In genomic region chr3:32578772-32579171, GRCm38 (mm10) we compare ENCODE assay signal across 15 mouse cellular contexts.
"Had no signal": no experiment of that assay in that cellular context is flagged by ENCODE, and none has a peak within 500 bp of the region (broad histone marks: within the 10 kb centered on the region; RNA-seq: fewer than 3 reads in every experiment).

No protein-coding gene starts in this region.

- H3K9me3 ChIP-seq: kidney, embryonic 15.5 days; limb, embryonic 10.5 days; liver, embryonic 12.5 days; lung, embryonic 15.5 days; megakaryocyte, embryonic 14.5 days; midbrain, embryonic 15.5 days; neural tube, embryonic 12.5 days; stomach, embryonic 15.5 days had no signal

- H3K4me2 ChIP-seq: kidney, embryonic 15.5 days; liver, embryonic 12.5 days; lung, embryonic 15.5 days; midbrain, embryonic 11.5 days; midbrain, embryonic 15.5 days; neural tube, embryonic 12.5 days; stomach, embryonic 15.5 days had no signal

- H3K4me3 ChIP-seq: kidney, embryonic 15.5 days; left cerebral cortex, adult 2 months; limb, embryonic 10.5 days; liver, embryonic 12.5 days; lung, embryonic 15.5 days; megakaryocyte, embryonic 14.5 days; midbrain, embryonic 15.5 days; neural tube, embryonic 12.5 days; stomach, embryonic 15.5 days had no signal

- H3K4me1 ChIP-seq: kidney, embryonic 15.5 days; limb, embryonic 10.5 days; liver, embryonic 12.5 days; lung, embryonic 15.5 days; midbrain, embryonic 15.5 days; neural tube, embryonic 12.5 days; stomach, embryonic 15.5 days had no signal

- H3K27me3 ChIP-seq: kidney, embryonic 15.5 days; liver, embryonic 12.5 days; lung, embryonic 15.5 days; megakaryocyte, embryonic 14.5 days; midbrain, embryonic 15.5 days; neural tube, embryonic 12.5 days; stomach, embryonic 15.5 days had no signal

- H3K9ac ChIP-seq: kidney, embryonic 15.5 days; liver, embryonic 12.5 days; lung, embryonic 15.5 days; midbrain, embryonic 15.5 days; neural tube, embryonic 12.5 days; stomach, embryonic 15.5 days had no signal

- ATAC-seq: liver, embryonic 12.5 days; midbrain, embryonic 15.5 days had no signal

- DNase-seq: kidney, postnatal 25 days; lung, postnatal 14 days; thymus, adult 2 months; thymus, postnatal 25 days had no signal

- H3K27ac ChIP-seq: kidney, embryonic 15.5 days; left cerebral cortex, adult 2 months; limb, embryonic 10.5 days; liver, embryonic 12.5 days; lung, embryonic 15.5 days; macrophage; midbrain, embryonic 15.5 days; neural tube, embryonic 12.5 days; stomach, embryonic 15.5 days had no signal
